Mouse (Mus musculus): Measurements from ENCODE around the gene Gm11042. TPM values are rescaled to one million over a fixed set of nuclear protein-coding genes. Genes with fewer than 3 reads are reported as not detected.

Gene Gm11042
- total RNA-seq, 2 experiments from 2014 or later, result not detected

GRCm38 (mm10) chr12:74272545-74272944, 43.6 kb downstream of the Gm11042 start:
- no peak for DNase-seq (ENCODE audit: low spot score in 2 of 2)
- no peak overlapping the region for H3K27ac ChIP-seq
- H3K4me3 ChIP-seq, result no peak overlapping the region
- no peak for TF ChIP-seq CTCF (conservative IDR thresholded peaks at IDR 0.05)

GRCm38 (mm10) chr12:74268644-74269285, 47.4 kb downstream of the Gm11042 start:
- no peak for TF ChIP-seq CTCF (conservative IDR thresholded peaks at IDR 0.05)
- no peak for DNase-seq (ENCODE audit: low spot score in 2 of 2)
- Histone ChIP-seq H3K4me3 (no peak overlapping the region), H3K27ac (peak overlapping the region; percentile 58; the same call in 1 of the 2 replicates)

GRCm38 (mm10) chr12:74267049-74267448, 49.1 kb downstream of the Gm11042 start:
- no peak for TF ChIP-seq CTCF (conservative IDR thresholded peaks at IDR 0.05)
- no peak for DNase-seq (ENCODE audit: low spot score in 2 of 2)
- Histone ChIP-seq H3K27ac (no peak overlapping the region), H3K4me3 (no peak overlapping the region)
